Mouse (Mus musculus) ES-Bruce4 (cell line): ENCODE measurements at regions not wholly inside any gene's neighbourhood (a gene's known extent, or its start where the extent isn't known, plus 50 kb on each side); places are given as distances from the start of the nearest gene placed in this dataset.

Experiments
- CTCF ChIP-seq: IDR thresholded peaks from one replicate; pipeline ENCODE4 v1.8.1; 2011; ENCODE audit warnings: low read depth, low read length
- EP300 ChIP-seq: IDR thresholded peaks from 2 replicates; pipeline ENCODE4 v1.6.1; 2011; ENCODE audit warnings: low read depth, low read length; ENCODE audit not compliant: insufficient read depth
- POLR2A ChIP-seq: IDR thresholded peaks from one replicate; pipeline ENCODE4 v1.8.1; 2011; ENCODE audit warnings: low read length; ENCODE audit not compliant: insufficient read depth

- TF ChIP-seq POLR2A (no peak), CTCF (no peak), EP300 (no peak)
Measured at GRCm38 (mm10) chr12:43983548-43983947, 226.6 kb downstream of the Dnajb9 start.
